Mouse (Mus musculus): ENCODE measurements at regions not wholly inside any gene's neighbourhood (a gene's known extent, or its start where the extent isn't known, plus 50 kb on each side); places are given as distances from the start of the nearest gene placed in this dataset.

GRCm38 (mm10) chr6:73401059-73401458 lies 68.4 kb downstream of the 4931417E11Rik start:
- H3K9ac ChIP-seq (ENCODE audit: low read length) = no peak overlapping the region
- H3K27me3 ChIP-seq (ENCODE audit: control insufficient read depth, insufficient read depth, low read depth, low read length) = no peaks in the 10 kb centered on the region
- no peaks in the 10 kb centered on the region for H3K36me3 ChIP-seq (ENCODE audit: control insufficient read depth, insufficient read depth, low read length)
- H3K4me3 ChIP-seq (ENCODE audit: low read length) = no peak overlapping the region
- H3K9me3 ChIP-seq (ENCODE audit: control insufficient read depth, low read length) = no peaks in the 10 kb centered on the region
- 75% methylated on average over 2 of the region's 2 CpGs for WGBS
- no peaks in the 10 kb centered on the region for H3K4me1 ChIP-seq (replicated peaks; ENCODE audit: control insufficient read depth, insufficient read depth, low read length)
- no peak overlapping the region for H3K4me2 ChIP-seq (ENCODE audit: low read depth, low read length)
- no peak for ATAC-seq (ENCODE audit: low read depth)
- H3K27ac ChIP-seq (ENCODE audit: low read length) = no peak overlapping the region

- no peaks in the 10 kb centered on the region for H3K36me3 ChIP-seq (ENCODE audit: control insufficient read depth, insufficient read depth, low read length)
- WGBS = 70% methylated on average over 6 of the region's 6 CpGs
- H3K9ac ChIP-seq (ENCODE audit: low read length) = no peak overlapping the region
- H3K4me3 ChIP-seq (ENCODE audit: low read length) = no peak overlapping the region
- no peaks in the 10 kb centered on the region for H3K4me1 ChIP-seq (replicated peaks; ENCODE audit: control insufficient read depth, insufficient read depth, low read length)
- no peak for ATAC-seq (ENCODE audit: low read depth)
- no peak overlapping the region for H3K4me2 ChIP-seq (ENCODE audit: low read depth, low read length)
- H3K27ac ChIP-seq (ENCODE audit: low read length) = no peak overlapping the region
- no peaks in the 10 kb centered on the region for H3K9me3 ChIP-seq (ENCODE audit: control insufficient read depth, low read length)
- no peaks in the 10 kb centered on the region for H3K27me3 ChIP-seq (ENCODE audit: control insufficient read depth, insufficient read depth, low read depth, low read length)
Observed at GRCm38 (mm10) chr6:73389301-73389700, 80.2 kb downstream of the 4931417E11Rik start.

DNA sequence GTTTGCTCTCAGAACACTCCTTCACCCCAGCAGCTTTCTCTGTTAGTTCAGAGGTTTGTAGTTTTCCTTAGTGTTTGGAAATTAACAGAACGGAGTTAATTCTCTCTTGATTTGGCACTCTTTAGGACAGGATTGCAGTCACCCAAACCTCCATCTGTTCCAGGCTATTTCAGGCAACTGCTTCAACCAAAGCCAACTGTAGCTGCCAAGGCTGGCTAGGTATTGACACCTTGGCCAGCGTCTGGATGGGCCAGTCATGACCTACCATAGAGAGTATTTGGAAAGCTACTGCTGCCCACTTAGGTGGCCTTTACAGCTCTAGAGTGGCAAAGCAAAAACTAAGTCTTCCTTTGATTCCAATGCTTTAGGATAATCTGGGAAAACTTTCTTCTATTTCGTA lies 83.2 kb downstream of the 4931417E11Rik start:
- Histone ChIP-seq H3K4me3 (ENCODE audit: low read length) (no peak overlapping the region), H3K27ac (ENCODE audit: low read length) (no peak overlapping the region), H3K9me3 (ENCODE audit: control insufficient read depth, low read length) (no peaks in the 10 kb centered on the region), H3K9ac (ENCODE audit: low read length) (no peak overlapping the region), H3K4me2 (ENCODE audit: low read depth, low read length) (no peak overlapping the region), H3K4me1 (replicated peaks; ENCODE audit: control insufficient read depth, insufficient read depth, low read length) (no peaks in the 10 kb centered on the region), H3K36me3 (ENCODE audit: control insufficient read depth, insufficient read depth, low read length) (no peaks in the 10 kb centered on the region), H3K27me3 (ENCODE audit: control insufficient read depth, insufficient read depth, low read depth, low read length) (no peaks in the 10 kb centered on the region)
- 82% methylated on average over 3 of the region's 3 CpGs for whole genome bisulfite sequencing
- ATAC-seq (ENCODE audit: low read depth) = no peak

DNA sequence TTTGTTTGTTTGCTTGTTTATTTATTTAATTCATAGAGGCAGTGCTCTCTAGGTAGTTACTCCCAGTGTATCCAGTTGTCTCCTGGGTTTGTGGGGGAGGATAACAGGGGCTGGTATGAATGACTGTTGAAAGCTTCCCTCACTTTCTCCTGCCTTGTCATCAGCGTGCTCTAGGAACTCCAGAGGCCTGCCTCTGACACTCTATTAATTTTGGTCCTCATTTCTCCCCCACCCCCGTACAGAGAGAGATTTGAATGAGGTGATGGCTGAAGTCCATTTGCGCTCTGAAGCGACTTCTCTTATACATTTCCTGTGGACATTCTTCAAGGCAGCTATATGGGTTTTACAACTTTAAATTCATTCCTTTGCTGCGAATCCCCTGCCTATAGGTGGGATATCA lies 89.6 kb downstream of the 4931417E11Rik start:
- peak; percentile 69 for ATAC-seq (ENCODE audit: low read depth)
- no peak overlapping the region for H3K4me3 ChIP-seq (ENCODE audit: low read length)
- no peaks in the 10 kb centered on the region for H3K36me3 ChIP-seq (ENCODE audit: control insufficient read depth, insufficient read depth, low read length)
- no peaks in the 10 kb centered on the region for H3K4me1 ChIP-seq (replicated peaks; ENCODE audit: control insufficient read depth, insufficient read depth, low read length)
- H3K27me3 ChIP-seq (ENCODE audit: control insufficient read depth, insufficient read depth, low read depth, low read length) = no peaks in the 10 kb centered on the region
- no peak overlapping the region for H3K9ac ChIP-seq (ENCODE audit: low read length)
- H3K9me3 ChIP-seq (ENCODE audit: control insufficient read depth, low read length) = no peaks in the 10 kb centered on the region
- H3K27ac ChIP-seq (ENCODE audit: low read length) = no peak overlapping the region
- WGBS = 36% methylated on average over 5 of the region's 5 CpGs
- no peak overlapping the region for H3K4me2 ChIP-seq (ENCODE audit: low read depth, low read length)

GRCm38 (mm10) chr6:73377884-73378283 lies 91.6 kb downstream of the 4931417E11Rik start:
- 75% methylated on average over 8 of the region's 8 CpGs for WGBS

GRCm38 (mm10) chr6:73376291-73376690 lies 93.2 kb downstream of the 4931417E11Rik start:
- no peak overlapping the region for H3K27ac ChIP-seq (ENCODE audit: low read length)
- no peaks in the 10 kb centered on the region for H3K4me1 ChIP-seq (replicated peaks; ENCODE audit: control insufficient read depth, insufficient read depth, low read length)
- WGBS = 93% methylated on average over 11 of the region's 11 CpGs
- no peaks in the 10 kb centered on the region for H3K27me3 ChIP-seq (ENCODE audit: control insufficient read depth, insufficient read depth, low read depth, low read length)
- no peak overlapping the region for H3K9ac ChIP-seq (ENCODE audit: low read length)
- no peaks in the 10 kb centered on the region for H3K9me3 ChIP-seq (ENCODE audit: control insufficient read depth, low read length)
- ATAC-seq (ENCODE audit: low read depth) = no peak
- H3K36me3 ChIP-seq (ENCODE audit: control insufficient read depth, insufficient read depth, low read length) = no peaks in the 10 kb centered on the region
- H3K4me3 ChIP-seq (ENCODE audit: low read length) = no peak overlapping the region
- H3K4me2 ChIP-seq (ENCODE audit: low read depth, low read length) = no peak overlapping the region

More at GRCm38 (mm10) chr6:73377884-73378283, 91.6 kb downstream of the 4931417E11Rik start:
- no peaks in the 10 kb centered on the region for H3K27me3 ChIP-seq (ENCODE audit: control insufficient read depth, insufficient read depth, low read depth, low read length)
- no peak overlapping the region for H3K4me3 ChIP-seq (ENCODE audit: low read length)
- no peaks in the 10 kb centered on the region for H3K36me3 ChIP-seq (ENCODE audit: control insufficient read depth, insufficient read depth, low read length)
- no peak for ATAC-seq (ENCODE audit: low read depth)
- no peak overlapping the region for H3K9ac ChIP-seq (ENCODE audit: low read length)
- no peak overlapping the region for H3K27ac ChIP-seq (ENCODE audit: low read length)
- H3K4me2 ChIP-seq (ENCODE audit: low read depth, low read length) = no peak overlapping the region
- no peaks in the 10 kb centered on the region for H3K4me1 ChIP-seq (replicated peaks; ENCODE audit: control insufficient read depth, insufficient read depth, low read length)
- H3K9me3 ChIP-seq (ENCODE audit: control insufficient read depth, low read length) = no peaks in the 10 kb centered on the region

- Histone ChIP-seq H3K9me3 (ENCODE audit: control insufficient read depth, low read length) (no peaks in the 10 kb centered on the region), H3K4me2 (ENCODE audit: low read depth, low read length) (no peak overlapping the region), H3K27ac (ENCODE audit: low read length) (no peak overlapping the region), H3K4me3 (ENCODE audit: low read length) (no peak overlapping the region), H3K4me1 (replicated peaks; ENCODE audit: control insufficient read depth, insufficient read depth, low read length) (peaks cover 5% of the 10 kb centered on the region), H3K9ac (ENCODE audit: low read length) (no peak overlapping the region), H3K27me3 (ENCODE audit: control insufficient read depth, insufficient read depth, low read depth, low read length) (peaks cover 7% of the 10 kb centered on the region), H3K36me3 (ENCODE audit: control insufficient read depth, insufficient read depth, low read length) (no peaks in the 10 kb centered on the region)
- ATAC-seq (ENCODE audit: low read depth) = no peak
- 75% methylated on average over 5 of the region's 5 CpGs for WGBS
Observed at GRCm38 (mm10) chr6:73372901-73373300, 96.6 kb downstream of the 4931417E11Rik start.

DNA sequence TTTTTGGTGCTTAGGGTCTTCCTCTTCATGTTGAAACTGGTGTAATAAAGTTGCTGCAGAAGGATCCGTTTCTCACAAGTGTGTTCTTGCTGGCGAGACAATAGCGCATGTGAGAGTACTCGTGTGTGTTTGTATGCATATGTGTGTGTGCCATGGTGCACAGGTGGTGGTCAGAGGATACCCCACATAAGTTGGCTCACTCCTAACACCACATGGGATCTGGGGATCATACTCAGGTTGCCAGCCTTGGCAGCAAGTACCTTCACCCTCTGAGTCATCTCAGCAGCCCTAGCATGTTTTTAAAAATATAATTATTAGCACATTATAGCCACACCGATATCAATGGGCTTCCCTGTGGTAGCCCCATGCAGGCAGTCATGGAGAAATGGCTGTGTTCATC lies 97.6 kb downstream of the 4931417E11Rik start:
- H3K9ac ChIP-seq (ENCODE audit: low read length) = no peak overlapping the region
- peaks cover 7% of the 10 kb centered on the region for H3K27me3 ChIP-seq (ENCODE audit: control insufficient read depth, insufficient read depth, low read depth, low read length)
- no peak overlapping the region for H3K27ac ChIP-seq (ENCODE audit: low read length)
- ATAC-seq (ENCODE audit: low read depth) = no peak
- H3K4me2 ChIP-seq (ENCODE audit: low read depth, low read length) = no peak overlapping the region
- no peaks in the 10 kb centered on the region for H3K9me3 ChIP-seq (ENCODE audit: control insufficient read depth, low read length)
- H3K4me3 ChIP-seq (ENCODE audit: low read length) = no peak overlapping the region
- H3K4me1 ChIP-seq (replicated peaks; ENCODE audit: control insufficient read depth, insufficient read depth, low read length) = peaks cover 6% of the 10 kb centered on the region
- 93% methylated on average over 5 of the region's 5 CpGs for WGBS
- no peaks in the 10 kb centered on the region for H3K36me3 ChIP-seq (ENCODE audit: control insufficient read depth, insufficient read depth, low read length)

DNA sequence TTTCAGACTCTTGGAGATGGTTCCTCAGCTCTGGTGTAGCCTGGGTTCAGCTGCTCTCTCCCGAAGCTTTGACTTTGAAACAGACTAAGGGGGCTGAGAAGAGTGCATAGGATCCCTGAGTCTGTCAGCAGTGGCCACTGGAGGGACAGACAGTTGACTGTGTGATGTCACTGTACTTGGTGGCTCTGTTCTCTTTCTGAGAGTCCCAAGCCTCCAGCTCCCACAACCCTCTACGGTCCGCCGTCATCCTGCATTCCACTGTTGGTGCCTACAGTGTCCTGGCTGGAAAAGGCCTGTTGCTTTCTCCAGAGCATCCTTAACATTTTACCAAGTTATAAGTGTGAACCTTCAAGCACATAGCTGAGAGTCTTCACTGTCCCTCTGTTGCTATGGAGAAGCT lies 98.6 kb downstream of the 4931417E11Rik start:
- WGBS = 85% methylated on average over 4 of the region's 4 CpGs
- Histone ChIP-seq H3K9ac (ENCODE audit: low read length) (no peak overlapping the region), H3K4me1 (replicated peaks; ENCODE audit: control insufficient read depth, insufficient read depth, low read length) (peaks cover 6% of the 10 kb centered on the region)

GRCm38 (mm10) chr6:73368836-73369141 lies 100.7 kb downstream of the 4931417E11Rik start:
- H3K9ac ChIP-seq (ENCODE audit: low read length) = no peak overlapping the region
- no peak for ATAC-seq (ENCODE audit: low read depth)
- peak overlapping the region; percentile 48 for H3K4me2 ChIP-seq (ENCODE audit: low read depth, low read length)
- H3K4me3 ChIP-seq (ENCODE audit: low read length) = peak overlapping the region; percentile 26
- no peak overlapping the region for H3K27ac ChIP-seq (ENCODE audit: low read length)
- H3K36me3 ChIP-seq (ENCODE audit: control insufficient read depth, insufficient read depth, low read length) = no peaks in the 10 kb centered on the region
- H3K9me3 ChIP-seq (ENCODE audit: control insufficient read depth, low read length) = no peaks in the 10 kb centered on the region
- H3K27me3 ChIP-seq (ENCODE audit: control insufficient read depth, insufficient read depth, low read depth, low read length) = peaks cover 7% of the 10 kb centered on the region
- WGBS = 12% methylated on average over 6 of the region's 6 CpGs
- H3K4me1 ChIP-seq (replicated peaks; ENCODE audit: control insufficient read depth, insufficient read depth, low read length) = peaks cover 6% of the 10 kb centered on the region

More for the DNA sequence above, 98.6 kb downstream of the 4931417E11Rik start:
- no peak overlapping the region for H3K4me3 ChIP-seq (ENCODE audit: low read length)
- no peak overlapping the region for H3K27ac ChIP-seq (ENCODE audit: low read length)
- H3K9me3 ChIP-seq (ENCODE audit: control insufficient read depth, low read length) = no peaks in the 10 kb centered on the region
- peaks cover 7% of the 10 kb centered on the region for H3K27me3 ChIP-seq (ENCODE audit: control insufficient read depth, insufficient read depth, low read depth, low read length)
- no peak for ATAC-seq (ENCODE audit: low read depth)
- H3K4me2 ChIP-seq (ENCODE audit: low read depth, low read length) = no peak overlapping the region
- no peaks in the 10 kb centered on the region for H3K36me3 ChIP-seq (ENCODE audit: control insufficient read depth, insufficient read depth, low read length)
